Mouse (Mus musculus): Measurements from ENCODE around the gene Rnf182. TPM values are rescaled to one million over a fixed set of nuclear protein-coding genes. Genes with fewer than 3 reads are reported as not detected.
A peak's percentile ranks its signal among the peaks of the same experiment; 100 is the strongest.

Rnf182 gene
- total RNA-seq, 2 experiments from 2014 or later: 35.1 to 39.8 TPM

DNA sequence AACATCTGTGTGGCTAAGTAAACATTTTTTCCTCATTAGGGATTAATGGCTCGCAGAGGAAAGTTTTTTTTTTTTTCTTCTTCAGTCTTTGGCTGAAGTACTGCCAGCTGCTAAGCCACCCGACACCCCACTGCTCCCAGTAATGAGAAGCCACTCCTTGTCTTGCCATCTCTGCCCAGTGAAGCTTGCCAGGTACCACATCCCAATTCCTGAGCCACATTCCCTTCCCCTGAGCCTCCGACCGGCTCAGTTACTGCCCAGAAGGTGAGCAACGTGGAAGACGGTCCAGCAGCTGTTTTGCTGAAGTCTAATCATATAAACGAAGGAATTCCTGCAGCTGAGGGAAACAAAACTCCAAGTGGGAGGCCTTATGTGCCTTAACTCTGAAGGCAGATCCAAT is 88.0 kb downstream of the Rnf182 start:
- no peak for DNase-seq

- no peak for DNase-seq
These were observed 89.1 kb downstream of the Rnf182 start for GRCm38 (mm10) chr13:43704533-43705116.

DNA sequence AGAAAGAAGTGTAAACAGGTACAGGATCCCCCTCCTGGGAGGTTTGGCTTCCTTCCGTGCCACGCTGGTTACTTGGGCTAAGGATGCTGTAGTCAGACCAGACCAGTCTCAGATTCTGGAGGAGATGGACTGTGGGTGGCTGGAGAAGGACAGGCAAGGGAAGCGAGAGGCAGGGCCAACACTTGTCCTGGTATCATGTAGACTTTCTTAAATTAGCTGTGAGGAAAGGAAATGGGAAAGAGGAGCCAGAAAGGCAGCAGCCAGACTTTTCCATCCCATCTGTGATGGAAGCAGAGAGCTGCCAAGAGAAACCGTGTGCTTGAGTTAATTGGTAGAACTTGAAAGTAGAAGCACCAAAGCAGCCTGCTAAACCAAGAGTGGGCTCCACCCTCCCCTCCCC is 90.9 kb downstream of the Rnf182 start:
- DNase-seq: peak; percentile 40 to 41

DNA sequence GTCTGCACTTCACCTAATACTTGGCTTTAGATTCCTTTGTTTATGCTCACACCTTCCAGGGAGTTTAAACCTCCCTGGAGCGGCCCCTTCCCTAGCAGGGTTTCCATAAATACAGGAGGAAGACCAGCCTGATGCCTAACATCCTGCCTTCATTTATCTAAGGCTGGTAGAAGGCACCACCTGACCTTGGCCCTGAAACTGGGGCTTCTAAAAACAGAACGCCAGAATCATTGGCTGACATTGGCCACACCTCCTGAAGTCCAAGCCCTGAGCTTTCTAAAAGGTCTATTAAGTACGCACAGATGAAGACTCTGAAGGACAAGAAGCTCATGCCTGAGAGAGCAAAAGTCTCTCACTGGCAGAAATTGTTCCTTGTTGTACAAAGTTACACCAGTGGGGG is 94.0 kb downstream of the Rnf182 start:
- DNase-seq: no peak

DNA sequence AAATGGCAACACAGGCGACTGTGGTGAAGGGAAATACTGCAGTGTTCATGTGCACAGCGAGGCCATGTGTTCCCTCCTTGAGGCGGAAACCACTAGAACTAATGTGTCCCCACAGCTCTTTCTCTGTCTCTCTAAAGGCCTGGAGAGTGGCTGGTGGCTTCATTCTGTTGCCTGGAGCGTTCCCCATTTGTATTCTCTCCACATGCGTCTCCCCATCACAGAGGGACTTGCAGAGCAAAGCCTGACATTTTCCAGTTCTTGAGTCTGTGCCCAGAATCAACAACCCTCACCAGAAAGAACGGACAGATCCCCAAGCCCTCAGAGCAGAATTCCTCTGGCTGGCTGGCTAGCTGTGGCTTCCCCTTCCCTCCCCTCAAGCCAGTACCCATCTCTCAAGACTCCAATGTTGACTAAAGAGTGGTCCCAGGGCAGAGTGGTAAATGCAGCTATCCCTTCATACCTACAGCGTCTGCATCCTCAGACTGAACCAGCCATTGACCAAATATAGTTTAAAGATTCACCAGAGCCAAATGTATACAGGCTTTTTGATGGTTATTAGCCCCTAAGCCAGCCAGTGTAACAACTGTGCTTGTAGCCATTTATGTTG is 96.3 kb downstream of the Rnf182 start:
- peak; percentile 51 to 66 for DNase-seq

GRCm38 (mm10) chr13:43714741-43715140 is 99.2 kb downstream of the Rnf182 start:
- DNase-seq: no peak

- DNase-seq: no peak
These were observed 100.0 kb downstream of the Rnf182 start for GRCm38 (mm10) chr13:43715466-43715865.

GRCm38 (mm10) chr13:43716514-43717036 is 101.1 kb downstream of the Rnf182 start:
- DNase-seq: no peak

- no peak for DNase-seq
These were observed 102.7 kb downstream of the Rnf182 start for GRCm38 (mm10) chr13:43718173-43718572.

GRCm38 (mm10) chr13:43720496-43720895 is 105.0 kb downstream of the Rnf182 start:
- no peak for DNase-seq

Other genes starting within 250 kb of the Rnf182 start
- 10 to 100 TPM; 78.6 to 84.6 TPM for gene Nol7, start 217.3 kb upstream of the Rnf182 start, total RNA-seq (2021)
- gene Ranbp9, start 134.4 kb upstream of the Rnf182 start, total RNA-seq (2021): 10 to 100 TPM; 89.2 to 90.1 TPM
- gene Mcur1, start 55.5 kb upstream of the Rnf182 start, total RNA-seq (2021): 10 to 100 TPM; 20.3 to 21.1 TPM
- gene Cd83, start 169.1 kb downstream of the Rnf182 start, total RNA-seq (2021): 1 to 10 TPM; 7.0 to 8.1 TPM